Mouse (Mus musculus) thymus, postnatal 4 days (tissue): ENCODE results near the gene Gm20388.
"Not testable (repeated sequence)": the region's sequence is repeated elsewhere in the genome, so short reads cannot be mapped to it uniquely, and the experiment has no call there.

Experiments used
- DNase-seq: peaks from one replicate; pipeline ENCODE4 v3.0.0; 2021

The Gm20388 gene

DNA sequence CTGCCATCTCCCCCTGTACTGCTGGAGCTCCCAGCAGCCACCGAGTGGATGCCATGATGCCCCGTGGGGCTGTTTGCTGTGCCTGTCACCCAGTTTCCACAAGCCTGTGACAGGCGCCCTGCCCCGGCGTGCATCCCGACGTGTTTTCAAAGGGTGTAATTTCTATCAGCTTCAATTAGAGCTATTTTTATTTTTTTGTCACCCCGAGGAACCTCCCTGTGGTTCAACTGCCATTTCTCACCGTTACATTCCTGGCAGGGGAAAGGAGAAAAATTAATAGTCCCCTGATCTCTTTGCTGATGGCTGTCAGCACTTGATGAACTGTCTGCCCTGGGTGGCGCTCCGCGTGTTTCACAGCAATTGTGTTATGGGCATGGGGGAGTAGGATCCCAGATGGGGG lies 432.9 kb downstream of the Gm20388 start:
- peak; percentile 50 for DNase-seq

DNA sequence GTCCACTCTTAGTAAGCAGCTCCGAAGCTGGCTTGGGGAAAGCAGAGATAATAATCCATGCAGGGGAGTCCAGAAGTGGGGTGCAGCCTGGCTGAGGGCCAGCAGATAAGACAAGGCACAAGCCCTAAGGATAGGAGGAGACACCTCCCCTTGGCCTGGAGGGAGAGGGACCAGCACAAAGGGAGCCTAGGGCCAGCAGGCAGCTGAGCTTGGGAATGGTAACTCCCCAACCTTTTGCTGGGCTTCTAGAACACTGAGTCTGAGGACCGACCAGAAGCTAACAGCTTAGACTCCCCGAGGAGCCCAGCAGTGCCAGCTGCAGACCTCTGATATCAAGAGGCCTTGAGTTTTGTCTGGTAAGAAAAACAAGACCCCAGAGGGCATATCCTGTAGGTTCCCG lies 433.5 kb downstream of the Gm20388 start:
- DNase-seq: peak; percentile 48

DNA sequence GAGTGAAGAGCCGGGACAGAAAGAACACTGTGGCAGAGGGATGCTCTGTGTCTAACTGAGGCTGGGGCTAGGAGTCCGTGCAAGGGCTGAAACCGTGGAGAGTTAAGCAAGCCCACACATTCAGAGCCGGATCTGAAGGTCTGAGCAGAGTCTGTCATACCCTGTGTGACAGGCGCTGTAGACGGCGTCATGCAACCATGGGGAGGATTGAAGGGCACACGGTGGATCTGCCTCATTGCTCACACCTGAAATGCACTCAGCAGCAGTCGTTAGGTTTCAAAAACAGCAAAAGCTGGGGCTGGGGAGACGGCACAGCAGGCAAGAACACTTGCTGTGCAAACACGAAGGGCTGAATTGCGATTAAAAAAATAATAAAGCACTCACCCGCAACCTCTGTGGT lies 433.9 kb downstream of the Gm20388 start:
- DNase-seq: no peak

DNA sequence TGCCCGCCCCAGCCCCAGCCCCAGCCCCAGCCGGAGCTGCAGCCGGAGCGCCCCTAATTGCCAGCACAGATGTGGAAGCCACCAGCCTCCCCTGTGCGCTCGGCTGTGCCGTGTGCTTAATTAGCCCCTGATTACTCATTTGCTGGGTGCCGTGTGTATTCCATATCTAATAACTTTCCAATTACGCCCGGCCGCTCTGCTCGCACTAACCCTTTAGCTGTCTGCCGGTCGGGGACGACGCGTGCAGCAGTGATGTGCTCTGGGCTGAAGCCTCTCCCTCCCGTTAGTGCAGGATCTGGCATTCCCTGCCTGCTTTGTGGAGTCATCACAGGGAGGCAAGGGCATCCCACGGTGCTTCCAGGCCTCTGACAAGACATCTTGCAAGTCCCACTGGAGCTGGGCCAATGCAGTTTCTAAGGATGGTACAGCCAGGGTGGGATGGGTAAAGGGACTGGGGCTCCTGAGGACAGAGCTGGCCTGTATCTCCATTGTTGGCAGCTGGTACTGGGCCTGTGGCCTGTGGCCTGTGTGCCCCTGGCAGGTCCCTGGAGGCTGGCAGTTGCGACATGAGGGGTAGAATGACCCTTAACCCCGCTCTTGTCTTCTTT lies 437.2 kb downstream of the Gm20388 start:
- no peak for DNase-seq

DNA sequence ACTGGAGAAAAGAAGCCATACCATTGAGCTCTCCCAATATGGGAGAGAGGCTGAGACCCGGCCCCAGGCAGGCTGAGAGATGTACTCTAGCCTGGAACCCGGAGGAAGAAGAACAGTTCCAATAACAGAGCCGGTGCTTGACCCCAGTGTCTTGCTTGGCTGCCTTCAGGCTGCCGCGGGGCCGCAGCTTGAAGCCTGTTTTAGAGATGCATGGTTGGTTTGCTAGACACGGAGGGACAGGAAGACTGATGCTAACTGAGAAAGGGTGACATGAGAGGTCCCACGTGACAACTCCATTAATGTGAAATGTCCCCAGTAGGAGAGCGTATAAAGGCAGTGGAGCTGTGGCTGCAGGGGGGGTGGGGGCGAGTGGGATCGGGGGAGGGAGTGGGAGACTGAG lies 438.3 kb downstream of the Gm20388 start:
- DNase-seq: no peak

DNA sequence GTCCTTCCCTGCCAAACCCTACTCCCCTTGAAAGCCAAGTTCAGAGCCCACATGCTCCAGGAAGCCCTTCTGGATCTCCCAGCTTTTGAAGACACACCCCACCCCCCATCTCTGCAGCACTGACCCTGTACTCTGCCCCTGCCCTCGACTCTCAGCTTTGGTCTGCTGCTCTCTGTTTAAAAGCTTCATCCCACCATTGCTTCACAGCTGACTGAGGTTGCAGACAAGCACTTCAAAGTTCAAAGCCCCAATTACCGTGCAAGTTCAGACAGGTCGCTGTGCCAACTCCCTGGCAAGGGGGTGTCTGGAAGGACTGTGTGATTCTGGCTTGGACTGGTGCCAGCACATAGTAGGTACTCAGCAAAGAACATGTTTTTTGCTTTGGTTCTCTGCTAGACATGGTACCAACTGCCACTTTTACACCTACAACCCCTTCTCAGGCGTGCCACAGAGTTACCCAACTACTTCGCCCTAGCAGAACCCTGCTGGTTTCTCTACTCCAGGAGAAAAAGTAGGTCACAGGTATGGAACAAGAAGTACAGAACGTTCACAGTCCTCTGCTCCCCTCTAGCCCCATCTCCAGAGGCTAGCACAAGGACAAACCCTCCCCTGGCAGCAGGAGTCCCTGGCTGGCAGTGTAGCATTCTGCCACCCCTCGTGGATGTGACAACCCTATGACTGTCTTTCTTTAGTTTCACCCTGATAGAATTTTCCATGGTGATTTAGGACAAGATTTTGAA lies 440.9 kb downstream of the Gm20388 start:
- DNase-seq: no peak

DNA sequence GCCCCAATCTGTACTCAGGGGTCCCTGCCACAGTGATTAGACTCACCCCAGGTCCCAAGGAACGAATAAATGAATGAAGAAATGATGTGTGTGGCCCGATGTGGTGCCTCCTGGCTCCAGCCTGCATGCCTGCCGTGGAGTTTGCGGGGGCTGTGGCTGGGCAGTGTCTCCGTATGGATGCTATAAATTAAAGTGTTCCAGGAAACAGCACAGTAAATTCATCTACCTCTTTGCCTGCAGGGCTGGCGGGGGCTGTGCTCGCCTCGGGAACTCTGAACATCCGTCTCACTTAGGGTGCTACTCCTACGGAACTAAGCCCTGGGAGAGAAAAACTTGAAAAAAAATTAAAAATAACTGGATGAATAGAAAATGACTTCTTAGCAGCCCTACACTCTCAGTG lies 441.5 kb downstream of the Gm20388 start:
- no peak for DNase-seq

DNA sequence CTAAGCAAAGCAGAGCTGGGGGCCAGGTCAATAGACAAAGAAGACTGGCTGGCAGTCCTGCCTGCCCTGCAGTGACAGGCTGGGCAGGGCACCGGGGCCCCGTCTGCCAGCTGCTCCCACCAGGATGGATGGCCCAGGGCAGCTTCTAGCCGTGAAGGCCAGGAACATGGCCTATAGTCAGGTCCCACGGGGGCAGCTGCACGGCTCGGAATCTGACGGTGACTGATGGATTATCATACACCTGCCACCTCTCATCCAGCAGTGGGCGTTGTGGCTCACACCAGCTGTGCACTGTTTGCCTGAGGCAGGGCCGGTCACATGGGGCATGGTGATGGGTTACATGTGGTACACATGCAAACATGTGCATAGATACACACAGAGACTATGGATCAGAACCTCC lies 445.4 kb downstream of the Gm20388 start:
- no peak for DNase-seq

DNA sequence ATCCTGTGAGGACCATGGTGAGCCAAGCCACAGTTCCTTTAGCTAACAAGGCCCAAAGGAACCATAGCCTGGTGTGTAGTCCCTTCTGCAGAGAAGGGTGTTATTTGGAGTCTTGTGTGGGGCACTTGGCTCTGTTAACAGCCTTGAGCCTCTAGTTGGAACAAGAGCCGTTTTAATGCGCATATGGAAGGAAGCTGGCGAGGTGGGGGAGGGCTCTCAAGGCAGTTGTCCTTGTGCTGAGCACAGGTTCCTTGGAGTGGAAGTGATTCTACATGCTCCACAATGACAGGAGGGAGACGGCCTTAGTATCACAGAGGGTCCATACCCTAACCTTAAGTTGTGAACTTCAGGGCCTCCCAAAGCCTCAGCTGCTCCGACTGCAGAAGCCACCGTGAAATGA lies 446.9 kb downstream of the Gm20388 start:
- no peak for DNase-seq

DNA sequence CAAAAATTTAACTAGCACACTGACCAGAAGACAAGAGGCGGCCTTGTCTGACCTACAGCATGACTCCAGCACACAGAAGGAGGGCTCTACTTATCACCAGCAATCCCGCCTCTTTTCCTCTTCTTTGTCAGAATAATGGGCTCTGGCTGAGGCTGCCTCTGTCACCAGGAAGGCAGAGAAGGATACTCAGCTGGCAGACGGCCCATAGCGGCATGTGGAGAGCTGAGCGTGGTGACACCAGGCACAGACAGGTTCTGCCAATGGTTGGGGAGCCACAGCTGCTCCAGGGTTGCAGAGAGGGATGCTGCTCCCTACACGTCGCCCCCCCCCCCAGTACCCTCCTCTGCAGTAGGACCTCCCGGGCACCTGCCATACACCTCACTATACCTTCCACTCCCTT lies 450.7 kb downstream of the Gm20388 start:
- DNase-seq: no peak

DNA sequence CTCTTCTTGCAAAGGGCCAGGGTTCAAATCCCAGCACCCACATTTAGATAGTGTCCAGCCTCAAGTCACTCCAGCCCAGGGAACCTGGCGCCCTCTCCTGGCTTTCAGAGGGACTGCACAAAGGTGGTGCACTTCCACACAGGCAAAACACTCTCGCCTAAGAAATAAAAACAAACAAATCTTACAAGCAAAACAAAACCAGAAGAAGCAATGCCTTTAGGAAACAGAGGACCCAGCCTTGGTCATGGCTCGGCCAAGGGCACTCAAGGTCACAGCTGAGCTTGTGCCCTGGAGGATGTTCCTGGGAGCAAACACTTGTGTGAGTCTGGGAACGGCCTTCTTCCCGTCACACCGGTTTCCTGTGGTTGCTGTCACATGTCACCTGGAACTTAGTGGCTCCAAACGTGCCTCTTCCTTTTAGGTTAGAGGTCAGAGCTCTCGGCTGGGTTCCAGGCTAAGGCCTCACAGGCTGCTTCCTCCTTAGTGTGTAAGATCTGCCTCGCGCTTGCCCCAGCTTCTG lies 453.0 kb downstream of the Gm20388 start:
- peak; percentile 70 for DNase-seq

DNA sequence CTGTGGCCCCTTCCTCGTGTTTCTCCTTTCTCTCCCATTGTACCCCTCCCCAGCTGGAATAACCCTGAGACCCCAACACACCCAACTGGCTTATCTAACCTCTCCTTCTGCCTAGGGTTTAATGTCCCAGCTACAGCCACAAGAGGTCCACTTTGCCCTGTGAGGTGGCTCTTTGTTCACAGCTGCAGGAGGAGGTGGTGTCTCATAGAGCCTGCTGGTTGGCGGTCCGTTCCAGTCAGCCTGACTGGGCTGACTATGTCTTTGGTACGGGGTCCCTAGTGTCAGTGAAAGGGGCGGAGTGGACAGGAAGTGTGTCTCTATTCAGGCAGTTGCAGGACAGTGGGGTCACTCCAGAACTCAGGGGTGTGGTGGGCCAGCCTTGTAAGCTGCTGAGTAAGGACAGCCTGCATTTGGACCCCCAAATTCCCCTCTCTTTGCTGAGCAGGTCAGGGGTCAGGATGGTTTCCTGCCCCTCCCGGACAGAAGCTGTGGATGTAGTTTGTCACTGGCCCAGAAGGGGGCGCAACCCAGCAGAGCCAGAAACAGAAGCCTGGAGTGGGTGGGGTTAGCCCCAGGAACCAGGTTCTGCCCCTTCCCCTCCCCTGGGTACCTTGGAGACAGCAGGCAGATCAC lies 453.6 kb downstream of the Gm20388 start:
- DNase-seq: peak; percentile 83

DNA sequence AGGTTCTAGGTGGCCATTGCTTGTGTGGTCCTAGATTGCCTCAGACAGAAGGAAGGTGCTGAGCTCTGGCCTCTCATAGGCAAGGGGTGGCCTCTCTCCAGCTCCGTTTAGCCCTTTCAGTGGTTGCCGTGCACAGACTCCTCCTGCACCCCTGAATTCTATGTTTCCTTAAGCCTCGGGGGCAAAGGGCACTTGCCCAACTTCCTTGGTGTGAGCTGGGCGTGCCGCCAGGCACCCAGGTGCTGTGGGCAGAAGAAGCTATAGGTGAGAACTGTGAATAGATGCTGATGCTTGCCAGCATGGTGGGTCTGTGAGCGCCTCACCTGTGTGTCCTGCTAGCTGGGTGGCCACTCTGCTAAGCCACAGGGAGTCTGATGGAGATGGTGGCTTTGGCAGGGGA lies 456.2 kb downstream of the Gm20388 start:
- DNase-seq: no peak

DNA sequence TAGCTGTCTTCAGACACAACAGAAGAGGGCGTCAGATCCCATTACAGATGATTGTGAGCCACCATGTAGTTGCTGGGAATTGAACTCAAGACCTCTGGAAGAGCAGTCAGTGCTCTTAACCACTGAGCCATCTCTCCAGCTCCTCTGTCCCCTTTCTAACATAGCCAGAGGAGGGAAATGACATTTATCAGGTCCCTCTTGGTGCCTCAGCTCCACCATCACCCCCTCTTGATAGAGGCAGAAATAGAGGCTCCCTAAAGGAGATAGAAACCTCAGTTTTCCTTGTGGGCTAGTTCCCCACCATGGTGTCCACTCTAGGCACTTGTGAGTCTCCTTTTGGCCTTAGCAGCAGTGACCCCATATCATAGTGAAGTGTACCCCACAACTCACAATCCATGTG lies 457.6 kb downstream of the Gm20388 start:
- DNase-seq: not testable (repeated sequence)

DNA sequence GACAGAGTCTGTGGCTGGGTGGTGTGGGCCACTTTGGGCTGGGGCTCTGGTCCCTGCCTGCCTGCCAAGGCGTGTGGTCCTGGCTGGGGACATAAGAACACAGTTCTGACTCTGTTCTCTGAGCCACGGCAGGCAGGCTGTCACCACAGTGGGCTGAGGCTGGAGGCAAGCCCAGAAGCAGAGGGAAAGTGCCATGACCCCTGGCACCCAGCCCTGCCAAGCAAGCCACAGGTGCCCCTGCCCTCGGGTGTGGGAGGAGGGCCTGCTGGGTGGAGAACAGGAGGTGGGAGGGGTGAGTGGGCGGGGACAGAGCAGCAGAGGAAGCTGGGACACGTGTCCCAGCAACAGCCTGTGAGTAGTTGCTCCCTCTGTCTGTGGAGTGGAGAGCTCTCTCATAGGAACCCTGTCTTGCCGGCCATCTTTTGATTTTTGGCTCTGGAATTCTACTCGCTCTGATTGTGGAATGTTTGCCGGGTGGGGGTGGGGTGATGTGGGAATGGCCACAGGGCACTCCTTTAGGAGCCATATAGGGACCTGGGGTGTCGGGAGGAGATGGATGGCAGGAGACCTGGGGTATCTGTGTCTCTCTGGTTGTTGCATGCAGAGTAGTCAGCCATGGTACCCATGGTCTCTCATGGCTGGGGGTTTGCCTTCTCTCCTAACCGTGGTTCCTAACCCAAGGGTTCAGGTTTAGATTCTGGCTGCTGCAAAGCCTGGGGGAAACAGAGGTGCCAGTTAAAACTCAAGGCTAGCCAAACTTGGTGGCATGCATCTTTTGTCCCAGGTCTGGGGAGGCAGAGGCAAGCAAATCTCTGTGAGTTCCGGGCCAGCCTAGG lies 458.4 kb downstream of the Gm20388 start:
- DNase-seq: peak; percentile 93

DNA sequence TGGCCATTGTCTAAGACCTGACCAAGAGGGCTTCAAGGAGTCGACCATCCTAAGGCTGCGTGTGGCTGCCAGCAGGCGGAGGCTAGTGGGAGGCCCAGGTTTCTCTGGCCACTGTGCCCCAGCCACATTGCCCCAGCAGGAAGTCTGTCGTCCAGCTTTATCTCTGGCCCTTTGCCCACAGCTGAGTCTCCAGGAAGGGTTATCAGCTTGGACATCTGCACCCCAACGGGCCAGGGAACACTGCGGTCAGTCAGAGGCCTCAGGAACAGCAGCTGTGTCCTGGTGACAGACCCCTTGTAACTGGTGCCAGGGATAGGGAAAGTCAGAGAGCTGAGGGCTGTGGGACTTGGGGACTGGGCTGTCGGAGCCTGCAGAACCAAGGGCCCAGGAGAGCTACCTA lies 459.3 kb downstream of the Gm20388 start:
- no peak for DNase-seq

DNA sequence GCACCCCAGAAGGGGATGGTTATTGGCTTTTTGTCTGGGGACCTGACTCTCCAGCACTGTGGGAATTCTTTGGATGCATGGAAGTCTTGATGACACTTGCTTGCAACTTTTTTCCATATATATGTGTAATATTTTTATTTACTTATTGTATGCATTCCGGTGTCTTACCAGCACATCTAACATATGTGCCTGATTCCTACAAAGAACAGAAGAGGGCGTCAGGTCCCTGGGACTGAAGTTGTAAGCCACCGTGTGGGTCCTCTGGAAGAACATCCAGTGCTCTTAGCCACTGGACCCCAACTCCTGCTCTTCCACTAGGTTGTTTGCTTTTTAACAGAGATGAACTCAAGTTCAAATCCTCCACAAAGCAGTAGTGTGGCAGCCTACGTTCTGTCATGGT lies 459.8 kb downstream of the Gm20388 start:
- DNase-seq: no peak

DNA sequence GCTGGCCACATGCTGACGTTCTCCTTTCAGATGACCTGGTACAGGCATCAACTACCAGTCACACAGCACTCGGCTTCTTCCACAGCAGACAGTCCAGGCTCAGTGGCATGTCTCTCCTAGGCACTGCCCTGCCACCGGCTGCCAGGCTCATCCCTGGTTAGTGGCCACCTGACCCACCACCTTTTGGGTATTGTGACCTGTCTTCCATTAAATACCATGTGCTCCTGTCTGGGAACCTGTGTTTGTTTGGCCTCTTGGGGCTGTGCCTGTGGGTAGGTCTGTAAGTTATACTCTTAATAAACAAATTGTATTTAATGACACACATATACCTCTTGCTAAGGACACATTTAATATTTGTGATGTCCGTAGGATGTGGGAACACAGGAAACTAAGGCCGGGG lies 460.5 kb downstream of the Gm20388 start:
- DNase-seq: no peak

DNA sequence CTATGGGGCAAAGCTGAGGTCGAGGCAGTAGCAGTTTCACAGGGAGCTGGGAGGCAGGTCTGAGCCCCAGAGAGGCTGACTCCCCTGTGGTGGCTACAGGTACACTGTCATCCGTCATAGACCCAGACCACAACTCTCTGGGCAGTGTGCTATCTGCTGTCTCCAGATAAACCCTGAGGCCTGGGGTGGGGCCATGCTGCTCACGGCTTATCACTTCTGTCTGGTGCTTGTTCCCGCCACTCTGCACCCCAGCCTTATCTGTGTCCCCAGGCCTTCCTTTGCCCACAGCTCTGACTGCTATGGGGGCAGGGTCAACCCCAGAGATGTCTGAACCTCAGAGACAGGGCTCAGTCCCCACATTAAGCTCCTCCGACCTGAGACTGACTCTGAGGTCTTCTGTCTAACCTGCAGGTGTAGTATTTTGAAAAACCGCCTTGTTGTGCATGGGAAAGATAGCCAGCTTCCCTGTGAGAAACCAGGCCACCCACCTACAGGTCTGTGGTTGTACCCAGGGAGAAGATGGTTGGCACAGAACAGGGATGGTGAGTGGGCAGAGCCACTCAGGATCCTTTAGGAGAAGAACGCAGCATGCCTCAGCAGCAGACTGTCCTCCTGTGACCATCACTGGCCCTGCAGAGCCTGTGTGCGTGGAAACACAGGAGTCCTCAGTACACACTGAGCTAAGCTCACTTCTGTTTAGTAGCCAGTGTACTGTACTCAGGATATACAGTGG lies 461.2 kb downstream of the Gm20388 start:
- DNase-seq: no peak

DNA sequence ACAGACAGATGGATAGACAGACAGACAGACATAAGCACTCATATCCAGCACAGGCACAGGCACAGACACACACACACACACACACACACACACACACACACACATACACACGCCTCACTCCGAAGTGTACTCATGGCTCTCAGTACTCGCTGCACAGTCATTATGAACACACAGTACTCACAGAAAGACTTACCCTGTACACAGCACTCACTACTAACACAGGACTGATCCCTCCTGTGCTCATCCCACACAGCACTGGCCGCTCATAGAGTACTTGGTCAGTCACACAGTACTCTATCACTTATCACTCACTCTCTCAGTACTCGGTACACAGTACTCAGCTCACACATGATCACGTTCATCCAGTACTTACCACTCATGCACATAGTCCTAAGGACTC lies 462.0 kb downstream of the Gm20388 start:
- no peak for DNase-seq

DNA sequence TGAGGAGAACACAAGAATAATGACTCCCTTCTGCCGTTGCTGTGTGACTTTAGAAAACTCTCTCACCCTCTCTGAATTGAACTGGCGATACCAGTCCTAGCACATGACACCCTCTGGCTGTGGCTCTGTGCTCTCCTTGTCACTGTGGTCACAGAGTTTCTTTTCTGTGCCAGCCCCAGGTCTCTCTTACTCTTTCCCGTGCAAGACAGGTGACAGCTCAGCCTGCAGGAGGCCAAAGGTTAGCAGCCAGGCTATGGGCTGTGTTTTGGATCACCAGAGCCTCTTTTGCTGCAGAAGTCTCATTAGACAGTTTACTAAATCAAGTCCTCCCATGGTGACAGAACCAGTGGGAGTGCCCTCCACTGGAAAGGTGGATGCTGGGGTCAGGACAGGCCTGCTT lies 463.0 kb downstream of the Gm20388 start:
- DNase-seq: no peak

DNA sequence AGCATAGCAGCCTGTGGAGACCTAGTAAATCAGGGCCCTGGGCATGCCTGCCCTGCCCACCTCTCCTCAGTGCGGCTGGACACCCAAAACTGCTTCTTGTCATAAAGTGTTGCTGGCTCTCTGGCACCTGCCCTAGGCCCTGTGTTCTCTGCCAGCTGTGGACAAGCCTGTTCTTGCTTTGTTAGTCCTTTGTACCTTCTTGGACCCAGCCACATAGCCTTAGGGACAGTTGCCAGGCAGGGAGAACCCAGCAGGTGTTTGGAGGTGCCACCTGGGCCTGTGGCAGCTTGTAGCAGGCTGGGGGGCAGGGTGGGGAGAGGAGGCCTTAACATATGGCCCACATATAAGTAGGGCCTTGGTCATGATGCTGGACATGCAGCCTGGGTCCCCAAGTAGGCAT lies 463.4 kb downstream of the Gm20388 start:
- DNase-seq: no peak

DNA sequence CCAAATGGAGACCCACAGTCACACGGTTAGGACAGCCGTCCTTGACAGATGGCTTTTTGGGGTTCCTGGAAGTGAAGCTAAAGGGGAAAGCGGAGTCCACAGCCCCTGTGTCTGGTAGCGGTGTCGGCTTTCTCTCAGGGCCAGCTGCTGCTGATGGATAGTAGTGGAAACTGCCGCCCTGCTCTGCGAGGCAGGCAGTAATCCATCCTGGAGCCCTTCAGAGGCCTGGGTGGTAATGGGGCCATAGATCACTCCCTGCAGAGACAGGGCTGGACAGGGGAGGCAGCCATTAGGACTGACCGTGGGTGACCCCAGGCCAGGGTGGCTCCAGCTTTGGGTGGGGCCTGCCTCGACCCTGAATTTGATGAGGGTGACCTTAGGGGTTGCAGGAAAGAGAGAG lies 463.9 kb downstream of the Gm20388 start:
- no peak for DNase-seq
